Mouse (Mus musculus): ENCODE data around the gene Gm21903. TPM values are rescaled to one million over a fixed set of nuclear protein-coding genes. Genes with fewer than 3 reads are reported as not detected.

Gene Gm21903
- polyA plus RNA-seq (2012; rRNA removed) = not detected in 2 replicates

DNA sequence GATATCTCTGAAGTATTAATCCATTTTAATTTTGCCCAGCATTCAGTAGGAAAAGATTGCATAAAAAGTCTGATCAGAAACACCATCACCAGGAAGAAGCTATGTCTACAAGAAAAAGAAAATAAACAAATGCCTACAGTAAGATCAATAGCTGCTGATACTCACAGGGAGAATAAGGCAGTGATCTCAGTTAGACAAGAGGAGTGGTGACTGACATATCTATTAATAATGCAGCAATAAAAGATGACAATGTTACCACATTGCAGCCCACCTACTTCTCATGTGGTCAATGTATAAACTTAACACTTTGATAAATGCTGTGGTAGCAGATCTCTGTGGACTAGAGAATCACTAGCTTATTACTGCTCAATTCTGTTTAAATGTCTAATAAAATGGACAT, at the start of gene Gm21903:
Gene Gm21903, minus strand, starts transcription at position 101 of the 400 bp plus-strand sequence.

GRCm38 (mm10) chr17:39076937-39077336, 33.8 kb upstream of the Gm21903 start, which contains the start of gene Esp23:
TSS of gene Esp23 (minus strand) at chr17:39077037.

DNA sequence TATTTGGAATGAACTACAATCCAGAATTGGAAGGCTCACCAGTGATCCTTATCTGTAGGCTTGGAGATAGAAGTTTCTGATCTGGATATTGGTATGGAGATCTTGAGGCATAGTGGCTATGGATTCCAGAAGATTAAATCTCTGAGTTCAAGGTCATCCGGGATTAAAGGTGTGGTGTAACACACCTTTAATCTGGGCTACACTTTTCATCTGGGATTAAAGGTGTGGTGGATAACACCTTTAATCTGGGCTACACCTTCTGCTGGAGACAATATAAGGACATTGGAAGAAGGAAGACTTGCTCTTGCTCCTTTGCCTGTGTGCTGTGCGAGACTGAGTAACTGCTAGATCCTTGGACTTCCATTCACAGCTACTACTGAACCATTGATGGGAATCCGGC, 6.7 kb downstream of the Gm21903 start, which contains the start of gene Esp24:
Gene Esp24, plus strand, starts transcription at position 301 of the 400 bp plus-strand sequence.

Other genes with a start within 250 kb of the Gm21903 start
- not detected in 2 replicates for gene Esp24, start 6.6 kb downstream of the Gm21903 start, polyA plus RNA-seq (2012; rRNA removed)
- gene Esp23, start 33.7 kb upstream of the Gm21903 start, polyA plus RNA-seq (2012; rRNA removed) = not detected in 2 replicates
- not detected in 2 replicates for gene Esp22, start 52.0 kb upstream of the Gm21903 start, polyA plus RNA-seq (2012; rRNA removed)